Mouse (Mus musculus) kidney, adult 18-20 months (tissue): ENCODE measurements at regions not wholly inside any gene's neighbourhood (a gene's known extent, or its start where the extent isn't known, plus 50 kb on each side); places are given as distances from the start of the nearest gene placed in this dataset.
A peak's percentile ranks its signal among the peaks of the same experiment; 100 is the strongest.

Source experiments
- DNase-seq: peaks from one replicate; pipeline ENCODE4 v3.0.0; 2021

DNA sequence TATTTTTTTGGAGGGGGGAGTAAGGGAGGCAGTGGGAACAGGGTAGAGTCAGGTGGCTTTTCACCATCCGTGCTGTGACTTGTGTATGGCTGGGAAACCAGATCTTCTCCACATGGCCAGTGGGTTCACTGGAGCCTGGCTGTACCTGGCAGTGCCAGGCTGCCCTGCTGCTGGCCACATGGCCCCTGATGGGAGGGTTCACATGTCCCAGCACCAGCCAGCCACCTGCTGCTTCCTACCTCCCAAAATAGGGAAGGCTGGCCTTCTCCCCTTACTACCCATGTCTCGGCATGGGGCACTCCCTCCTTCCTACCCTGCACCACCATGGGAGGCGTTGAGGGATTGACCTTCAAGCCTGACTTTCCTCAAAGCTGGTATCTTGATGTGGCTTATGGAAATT, 82.9 kb upstream of the 1600014C23Rik start:
- no peak for DNase-seq

DNA sequence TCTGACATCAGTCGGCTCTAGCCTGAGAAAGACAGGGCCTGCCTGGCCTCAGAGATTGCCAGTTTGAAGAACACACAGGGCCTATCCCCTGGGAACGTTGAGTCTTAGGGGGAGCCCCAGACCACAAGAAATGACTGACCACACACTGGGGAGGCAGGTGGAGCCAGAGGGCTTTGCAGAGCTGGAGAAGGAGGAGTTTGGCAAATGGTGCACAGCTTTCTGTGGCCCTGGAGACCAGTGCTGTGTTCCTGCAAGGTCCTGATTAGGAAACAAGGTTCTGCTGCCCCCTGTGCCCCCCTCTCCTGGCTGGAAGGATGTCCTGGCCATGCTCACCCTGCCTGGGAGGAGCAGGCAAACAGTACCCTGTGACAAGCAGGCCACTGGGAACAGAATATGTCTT, 82.2 kb upstream of the 1600014C23Rik start:
- no peak for DNase-seq

DNA sequence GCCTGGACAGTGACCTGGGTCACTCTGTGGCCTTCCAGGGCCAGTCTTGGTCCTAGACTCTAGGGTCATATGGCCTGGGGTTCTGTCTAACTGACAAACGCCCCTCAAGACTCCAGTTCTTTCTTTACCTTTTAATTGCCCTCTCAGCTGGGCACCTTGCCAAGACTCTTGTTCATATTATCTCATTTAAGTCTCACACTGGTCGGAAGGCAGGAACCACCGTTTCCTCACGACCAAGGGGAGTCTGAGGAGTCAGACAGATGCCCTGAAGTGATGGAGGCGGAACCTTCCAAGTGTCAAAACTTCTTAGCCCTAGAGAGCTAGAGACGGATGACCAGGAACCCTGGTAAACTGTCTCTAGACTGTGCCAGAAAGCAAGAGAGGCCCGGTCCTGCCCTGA, 81.7 kb upstream of the 1600014C23Rik start:
- DNase-seq, result no peak

DNA sequence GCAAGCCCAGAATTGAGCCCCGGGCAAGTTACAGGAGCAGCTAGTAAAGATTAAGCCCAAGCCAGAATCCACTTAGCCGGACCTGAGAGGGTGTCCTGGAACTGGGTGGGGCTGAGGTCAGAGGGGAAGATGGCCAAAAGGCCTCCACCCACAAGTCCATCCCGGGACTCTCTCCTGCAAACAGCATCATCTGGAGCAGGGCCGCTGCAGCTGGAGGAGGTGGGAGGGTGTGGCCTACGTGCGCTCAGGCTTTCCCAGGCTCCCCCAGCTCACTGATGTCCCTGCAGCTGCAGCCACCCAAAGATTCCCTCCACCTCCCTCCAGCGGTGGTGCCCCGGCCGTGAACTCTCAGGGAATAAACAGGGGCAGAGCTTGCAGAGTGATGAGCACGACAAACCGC, 80.9 kb upstream of the 1600014C23Rik start:
- no peak for DNase-seq

DNA sequence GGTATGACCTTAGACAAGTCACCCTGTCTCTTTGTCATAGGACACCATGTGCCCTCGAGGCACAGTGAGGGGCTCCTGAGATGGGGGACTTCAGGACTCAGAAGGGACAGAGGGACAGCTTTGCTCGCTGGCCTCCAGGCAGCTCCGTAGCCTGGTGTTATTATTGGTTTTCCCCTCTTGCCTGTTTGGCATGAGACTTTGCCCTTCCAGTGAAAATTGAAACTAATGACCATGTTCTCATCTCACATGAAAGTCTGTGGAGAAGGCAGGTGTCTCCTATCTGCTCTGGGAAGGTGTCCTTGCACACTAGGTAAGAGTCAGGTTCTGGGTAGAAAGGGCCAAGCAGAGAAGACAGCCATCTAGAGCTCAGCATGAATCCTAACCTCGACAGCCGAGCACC, 80.3 kb upstream of the 1600014C23Rik start:
- DNase-seq, result no peak

DNA sequence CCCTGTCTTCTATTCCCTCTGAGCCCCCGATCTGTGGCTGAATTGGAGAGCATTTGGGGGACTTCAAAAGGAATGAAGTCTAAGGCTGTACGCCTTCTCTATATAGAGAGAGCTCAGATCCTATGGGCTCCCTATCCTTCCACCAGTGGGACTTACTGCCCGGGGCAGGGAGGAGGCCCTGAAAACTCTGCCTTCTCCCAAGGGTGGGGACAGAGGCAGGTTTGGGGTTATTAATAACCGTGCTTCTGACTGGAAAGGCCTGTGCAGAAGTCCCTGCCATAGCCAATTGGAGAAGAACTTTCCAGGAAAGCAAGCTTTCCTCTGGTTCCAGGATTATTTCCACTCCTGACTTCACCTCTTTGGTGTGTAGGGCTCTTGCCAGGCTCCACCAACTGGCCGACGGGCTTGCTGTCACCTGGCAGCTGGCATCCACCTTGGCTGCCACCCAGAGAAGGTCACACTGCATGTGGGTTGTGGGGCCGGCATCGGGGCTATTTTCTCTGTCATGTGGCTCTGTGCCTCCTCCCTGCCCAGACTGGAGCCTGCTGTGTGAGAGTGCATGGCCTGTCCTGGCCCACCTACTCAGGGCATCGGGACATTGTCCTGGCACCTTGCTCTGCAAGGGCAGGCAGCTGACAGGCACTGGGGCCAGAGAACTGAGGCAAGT, 78.8 kb upstream of the 1600014C23Rik start:
- peak; percentile 80 for DNase-seq

DNA sequence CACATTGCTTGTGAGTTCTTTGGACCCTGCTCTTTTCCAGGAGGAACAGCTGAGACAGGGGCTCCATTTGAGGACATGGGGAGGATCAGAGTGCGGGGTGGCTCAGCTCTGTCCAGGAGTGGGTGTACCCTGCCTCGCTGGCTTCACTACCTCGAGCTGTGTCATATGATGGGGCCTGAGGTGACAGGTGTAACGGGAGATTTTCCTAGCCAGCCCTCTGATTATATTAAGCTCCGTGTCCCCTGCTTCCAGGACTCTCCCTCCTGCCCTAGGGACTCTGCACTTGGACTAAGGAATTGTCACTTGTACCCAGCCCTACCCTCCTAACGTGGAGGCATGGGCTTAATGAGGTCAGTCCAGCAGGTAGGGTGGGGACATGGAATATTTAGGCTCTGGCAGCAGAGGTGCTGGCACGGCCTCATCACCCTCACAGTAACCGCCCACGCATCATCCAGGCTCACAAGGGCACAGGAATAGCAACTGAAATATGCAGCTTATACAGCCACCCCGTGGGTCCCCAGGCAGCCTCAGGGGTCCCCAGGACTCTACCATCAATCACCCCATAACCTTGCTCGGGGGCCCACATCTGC, 78.1 kb upstream of the 1600014C23Rik start:
- no peak for DNase-seq

DNA sequence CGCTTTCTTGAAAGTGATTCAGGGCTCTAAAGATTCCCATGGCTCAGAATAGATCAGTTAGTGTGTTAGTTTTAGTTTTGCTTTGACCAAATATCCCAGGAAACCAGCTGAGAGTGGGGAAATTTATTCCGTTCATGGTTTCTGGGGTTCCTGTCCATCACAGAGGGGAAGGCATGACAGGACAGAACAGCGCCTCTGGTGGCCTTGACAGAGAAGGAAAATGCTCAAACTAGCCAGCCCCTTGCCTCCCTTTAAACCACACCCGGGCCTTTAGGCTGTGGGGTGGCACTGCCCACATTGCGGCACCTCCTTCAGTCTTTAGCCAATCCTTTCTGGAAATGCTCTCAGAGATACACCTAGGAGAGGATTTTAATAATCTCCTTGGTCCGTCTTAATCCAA, 76.1 kb upstream of the 1600014C23Rik start:
- DNase-seq, result no peak

DNA sequence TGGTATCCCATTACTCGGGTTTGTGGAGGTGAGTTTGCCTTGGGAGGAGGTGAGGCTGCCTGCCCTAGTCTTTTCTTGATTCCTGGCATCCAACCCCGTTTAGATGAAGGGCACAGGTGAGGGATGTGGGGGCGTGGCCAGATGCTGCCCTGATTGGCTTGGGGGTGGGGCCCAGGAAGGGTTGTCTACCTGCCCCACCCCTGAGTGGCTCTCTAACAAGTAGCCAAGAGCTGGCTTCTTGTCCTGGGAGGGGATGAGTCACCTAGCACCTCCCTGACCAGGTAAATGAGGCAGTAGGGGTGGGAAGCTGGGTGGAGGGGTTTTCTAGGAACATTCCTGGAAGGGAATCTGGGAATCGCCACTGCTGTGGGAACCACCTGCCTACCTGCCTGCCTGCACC, 74.7 kb upstream of the 1600014C23Rik start:
- no peak for DNase-seq

DNA sequence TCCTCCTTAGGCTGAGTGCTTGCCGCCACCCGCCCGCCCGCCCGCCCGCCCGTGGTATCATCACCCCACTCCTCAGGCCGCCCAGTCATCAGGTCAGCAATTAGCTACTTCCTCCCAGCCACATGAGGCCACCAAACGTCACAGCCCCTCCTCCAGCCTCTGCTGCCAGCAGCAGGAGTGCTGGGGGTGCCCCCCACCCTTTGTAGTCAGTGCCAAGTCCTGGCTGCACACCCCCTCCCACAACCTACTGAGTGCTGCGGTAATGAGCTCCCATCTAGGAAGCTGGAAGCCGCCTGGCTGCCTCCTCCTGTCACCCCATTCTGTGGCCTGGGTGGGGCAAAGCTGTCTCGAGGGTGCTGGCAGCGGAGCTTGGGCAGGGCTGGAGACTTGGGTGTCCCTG, 73.8 kb upstream of the 1600014C23Rik start:
- no peak for DNase-seq

DNA sequence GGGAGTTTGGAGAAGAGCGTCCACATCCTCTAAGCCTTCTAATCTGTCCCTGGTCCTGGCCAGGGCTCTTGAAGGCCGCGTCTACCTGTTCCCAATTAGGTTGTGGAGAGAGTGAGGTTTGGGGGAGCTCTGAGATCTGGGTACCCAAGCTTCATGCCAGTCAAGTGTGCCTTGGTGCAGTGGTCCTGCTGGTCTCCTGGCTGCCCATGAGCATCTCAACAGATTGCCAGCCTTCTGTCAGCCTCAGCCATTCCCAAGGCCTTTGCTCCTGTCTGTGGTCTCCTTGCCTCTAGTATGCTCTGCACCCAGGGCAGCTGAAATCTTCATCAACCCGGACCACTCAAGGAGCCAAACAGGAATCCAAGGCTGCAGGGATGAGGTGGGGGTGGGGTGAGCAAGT, 73.2 kb upstream of the 1600014C23Rik start:
- no peak for DNase-seq

DNA sequence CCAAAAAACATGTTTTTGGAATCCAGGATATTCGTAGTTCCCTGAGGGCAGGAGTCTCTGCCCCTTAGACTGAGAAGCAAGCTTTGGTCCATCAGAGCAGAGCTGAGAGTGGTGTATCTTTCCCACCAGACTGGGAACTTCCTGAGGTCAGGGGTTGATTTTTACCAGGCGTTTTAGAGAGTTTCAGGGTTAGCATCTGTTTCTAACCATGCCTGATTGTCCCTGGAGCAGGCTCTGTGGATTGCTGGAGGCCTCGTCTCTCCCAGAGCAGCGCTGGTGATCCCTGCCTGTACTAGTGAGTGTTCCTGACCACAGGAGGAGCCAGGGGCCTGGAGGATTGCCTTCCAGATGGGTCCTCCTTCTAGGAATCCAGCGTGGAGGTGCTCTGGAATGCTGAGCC, 72.8 kb upstream of the 1600014C23Rik start:
- DNase-seq, result no peak

DNA sequence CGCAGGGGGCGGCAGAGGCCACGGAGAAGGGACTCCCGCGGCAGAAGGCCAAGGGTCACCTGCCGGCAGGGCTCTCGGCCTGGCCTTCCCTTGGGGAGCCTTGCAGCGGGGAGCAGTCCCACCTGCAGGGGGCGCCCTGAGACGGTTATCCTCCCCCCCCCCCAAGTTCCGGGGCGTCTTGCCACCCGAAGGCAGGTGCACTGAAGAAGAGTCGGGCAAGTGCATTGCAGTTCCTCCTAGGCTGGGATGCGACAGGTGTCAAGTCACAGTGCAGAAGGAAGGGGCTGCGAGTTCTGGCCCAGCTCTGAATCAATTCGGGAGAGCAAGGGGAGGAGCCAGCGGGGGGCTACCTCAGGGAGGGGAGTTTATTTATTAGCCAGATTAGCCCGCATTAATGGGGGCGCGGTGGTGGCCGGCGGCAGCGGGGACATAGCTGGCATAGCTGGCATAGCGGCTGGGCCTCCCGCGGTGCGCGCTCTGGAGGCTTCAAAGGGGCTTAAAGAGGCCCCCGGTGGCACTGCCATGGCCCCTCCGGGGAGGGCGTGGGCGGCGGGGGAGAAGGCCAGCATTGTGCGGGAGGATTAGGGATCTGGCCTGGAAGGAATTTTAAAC, 71.9 kb upstream of the 1600014C23Rik start:
- DNase-seq, result peak; percentile 62

DNA sequence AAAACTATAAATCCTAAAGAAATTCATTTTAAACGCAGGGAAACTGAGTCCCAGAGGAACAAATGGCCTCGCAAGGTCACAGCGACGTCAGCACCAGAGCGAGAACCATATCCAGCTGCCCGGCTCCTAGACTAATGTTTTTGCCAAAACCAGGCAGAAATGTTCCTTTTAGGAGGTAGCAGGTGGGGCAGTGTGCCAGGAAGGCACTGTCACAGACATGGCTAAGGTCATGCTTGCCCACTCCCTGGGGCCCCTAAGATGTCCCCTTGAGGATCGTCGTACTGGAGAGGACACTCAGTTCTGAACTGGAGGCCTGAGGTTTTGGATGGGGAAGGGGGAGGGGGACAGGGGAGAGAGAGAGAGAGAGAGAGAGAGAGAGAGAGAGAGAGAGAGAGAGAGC, 69.7 kb upstream of the 1600014C23Rik start:
- no peak for DNase-seq

DNA sequence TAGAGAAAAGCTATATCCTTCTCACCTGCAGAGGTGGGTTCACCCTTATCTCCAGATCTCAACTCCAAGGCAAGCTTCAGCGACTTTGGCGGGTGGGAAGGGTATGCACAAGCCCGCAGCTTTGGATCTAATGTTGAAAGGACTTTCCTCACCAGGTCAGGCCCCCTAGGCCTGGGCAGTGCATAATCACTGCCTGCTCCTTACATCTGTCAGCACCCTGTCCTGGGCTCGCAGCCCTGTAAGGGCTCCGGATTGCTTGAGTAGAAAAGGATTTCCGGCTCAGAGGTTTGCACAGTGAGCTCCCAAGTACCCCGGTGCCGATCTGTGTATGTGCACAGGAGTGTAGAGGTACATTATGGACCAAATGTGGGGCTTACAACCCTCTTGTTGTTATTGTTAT, 68.8 kb upstream of the 1600014C23Rik start:
- DNase-seq, result no peak

DNA sequence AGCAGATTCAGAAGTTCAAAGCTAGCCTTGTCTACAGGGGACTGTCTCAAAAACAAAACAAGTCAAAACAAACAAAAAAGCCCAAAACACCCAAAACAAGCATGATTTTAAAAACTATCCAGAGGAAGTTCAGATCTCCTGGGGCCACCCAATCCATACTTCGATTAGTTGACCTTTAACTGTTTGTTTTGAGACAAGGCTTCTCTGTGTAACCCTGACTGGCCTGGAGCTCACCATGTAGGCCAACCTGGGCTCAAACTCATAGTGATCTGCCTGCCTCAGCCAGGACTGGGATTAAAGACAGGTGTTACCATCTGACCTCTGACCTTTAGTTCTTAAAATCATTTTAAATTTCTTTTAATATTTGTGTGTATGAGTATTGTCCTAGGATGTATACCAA, 66.1 kb upstream of the 1600014C23Rik start:
- no peak for DNase-seq

DNA sequence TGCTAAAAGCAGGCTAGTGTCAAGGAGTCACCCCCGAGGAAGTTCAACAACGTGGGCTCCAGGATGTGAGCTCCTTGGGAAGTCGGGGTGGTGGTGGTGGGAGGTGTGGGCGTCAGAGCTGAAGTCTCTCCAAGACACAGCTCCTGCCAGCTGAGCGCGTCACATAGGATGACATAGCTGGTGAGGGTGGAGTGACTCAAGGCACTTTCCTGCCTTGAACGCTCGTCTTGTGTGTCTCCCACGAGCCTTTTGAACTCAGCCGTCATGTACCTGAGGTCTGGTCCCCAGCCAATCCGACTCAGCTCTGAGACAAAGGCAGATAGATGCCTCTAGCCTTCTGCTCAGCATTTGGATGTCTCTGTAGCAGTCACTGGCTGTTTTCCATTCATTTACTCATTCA, 65.4 kb upstream of the 1600014C23Rik start:
- no peak for DNase-seq

DNA sequence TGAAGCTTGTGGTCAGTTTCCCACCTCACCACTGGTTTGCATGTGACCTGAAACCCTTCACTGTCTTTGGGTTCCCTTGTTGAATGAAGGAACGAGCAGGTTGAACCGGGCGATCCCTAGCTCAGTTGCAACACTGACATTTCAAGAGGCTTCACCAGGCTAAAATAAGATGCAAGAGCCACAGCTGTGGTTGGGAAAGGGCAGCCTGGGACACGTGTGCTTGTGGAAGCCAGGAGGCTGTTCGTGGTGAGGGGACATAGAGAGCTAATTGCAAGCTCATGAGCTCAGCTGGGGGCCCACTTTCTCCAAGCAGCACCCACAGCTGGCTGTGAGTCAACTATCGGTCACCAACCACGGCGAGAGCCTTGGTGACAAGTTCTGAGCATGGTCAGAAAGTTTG, 64.8 kb upstream of the 1600014C23Rik start:
- no peak for DNase-seq

DNA sequence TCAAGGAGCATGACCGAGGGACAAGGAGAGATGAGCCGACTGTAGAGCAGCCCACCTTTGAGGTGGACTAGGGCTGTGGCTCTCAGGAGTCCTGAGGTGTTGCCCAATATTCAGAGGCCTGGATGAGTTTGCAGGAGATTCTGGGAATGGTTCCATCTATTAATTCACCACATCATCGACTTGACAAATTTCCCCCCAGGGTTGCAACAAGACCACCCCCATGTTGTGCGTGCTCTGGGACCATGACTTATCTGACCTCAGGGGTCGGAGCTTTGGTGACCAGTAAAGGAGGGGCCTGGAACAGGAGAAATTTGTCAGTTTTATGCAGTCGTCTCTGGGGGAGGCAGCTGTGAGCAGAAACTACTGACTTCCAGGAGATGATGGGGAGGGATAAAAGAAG, 63.5 kb upstream of the 1600014C23Rik start:
- DNase-seq, result no peak

DNA sequence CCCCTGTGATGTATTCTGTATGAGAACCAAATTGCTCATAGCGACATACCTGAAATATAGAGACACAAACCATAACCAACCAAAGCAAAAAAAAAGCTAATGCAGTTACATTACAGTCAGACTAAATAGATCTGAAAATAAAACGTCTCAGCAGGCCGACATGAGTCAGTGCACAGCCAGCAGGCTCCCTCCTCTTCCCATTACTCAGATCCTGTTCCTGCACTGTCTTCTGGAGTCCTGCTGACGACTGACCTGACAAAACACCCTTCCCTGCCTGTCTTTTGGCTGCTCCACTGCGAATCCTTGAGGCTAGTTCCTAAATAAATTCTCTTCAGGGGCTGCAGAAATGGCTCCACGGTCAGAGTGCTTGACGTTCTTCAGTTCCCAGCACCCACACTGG, 61.3 kb upstream of the 1600014C23Rik start:
- no peak for DNase-seq

DNA sequence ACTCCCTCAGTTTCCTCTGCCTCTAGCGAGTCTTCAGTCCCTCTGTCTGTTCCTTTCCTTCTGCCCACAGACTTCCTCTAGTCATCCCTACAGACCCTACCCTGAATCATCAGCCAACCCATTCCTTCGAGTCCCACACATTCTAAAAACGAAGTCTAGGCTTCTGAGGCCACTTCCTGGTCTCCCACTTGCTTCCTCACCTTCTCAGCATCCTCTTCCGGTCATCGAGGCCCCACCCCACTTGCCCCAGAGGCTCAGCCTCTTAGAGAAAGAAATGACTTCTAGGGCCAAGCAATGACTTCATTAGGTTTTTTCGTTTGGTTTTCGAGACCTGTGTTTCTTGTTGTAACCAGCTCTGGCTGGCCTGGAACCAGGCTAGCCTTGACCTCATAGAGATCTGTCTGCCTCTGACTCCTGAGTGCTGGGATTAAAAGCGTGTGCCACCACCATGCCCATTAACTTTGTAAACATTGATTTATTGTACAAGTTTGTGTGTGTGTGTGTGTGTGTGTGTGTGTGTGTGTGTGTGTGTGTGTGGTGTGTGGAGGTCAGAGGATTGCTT, 57.4 kb upstream of the 1600014C23Rik start:
- DNase-seq, result no peak

DNA sequence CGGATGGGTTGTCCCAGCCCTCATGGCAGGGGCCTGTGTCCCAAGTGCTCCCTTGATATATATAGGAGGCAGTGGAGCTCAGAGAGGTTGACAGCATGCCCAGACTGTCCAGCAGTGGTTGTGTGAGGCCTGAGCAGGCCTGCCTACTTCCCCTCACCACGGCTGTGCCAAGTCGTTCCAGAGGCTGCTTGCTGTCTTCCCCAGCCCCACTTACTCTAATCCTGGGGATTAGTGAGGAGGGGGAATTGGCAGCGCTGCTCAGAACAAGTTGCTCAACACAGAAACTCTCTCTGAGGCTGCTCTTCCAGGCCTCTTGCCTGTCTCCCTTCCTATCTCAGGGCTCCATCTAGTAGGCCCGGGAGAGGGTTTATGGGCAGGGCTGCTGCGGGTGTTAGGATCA, 56.1 kb upstream of the 1600014C23Rik start:
- DNase-seq, result no peak

DNA sequence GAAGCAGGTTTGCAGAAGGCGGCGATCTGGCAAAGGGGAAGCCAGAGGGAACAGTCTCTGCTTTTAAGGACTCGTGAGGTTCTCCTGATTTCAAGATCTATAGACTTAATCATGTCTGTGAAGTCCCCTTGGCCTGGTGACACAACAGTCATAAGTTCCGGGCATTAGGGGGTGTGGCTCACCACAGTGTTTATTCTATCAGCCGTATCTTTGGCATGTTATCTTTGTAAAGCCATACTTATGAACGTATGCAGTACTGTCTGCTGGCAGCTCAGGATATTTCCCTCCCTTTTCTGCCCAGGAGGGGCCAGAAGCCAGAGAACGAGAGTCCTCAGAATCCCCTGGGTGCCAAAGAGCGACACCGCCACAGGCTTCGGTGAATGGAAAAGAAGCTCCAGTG, 51.3 kb upstream of the 1600014C23Rik start:
- no peak for DNase-seq

DNA sequence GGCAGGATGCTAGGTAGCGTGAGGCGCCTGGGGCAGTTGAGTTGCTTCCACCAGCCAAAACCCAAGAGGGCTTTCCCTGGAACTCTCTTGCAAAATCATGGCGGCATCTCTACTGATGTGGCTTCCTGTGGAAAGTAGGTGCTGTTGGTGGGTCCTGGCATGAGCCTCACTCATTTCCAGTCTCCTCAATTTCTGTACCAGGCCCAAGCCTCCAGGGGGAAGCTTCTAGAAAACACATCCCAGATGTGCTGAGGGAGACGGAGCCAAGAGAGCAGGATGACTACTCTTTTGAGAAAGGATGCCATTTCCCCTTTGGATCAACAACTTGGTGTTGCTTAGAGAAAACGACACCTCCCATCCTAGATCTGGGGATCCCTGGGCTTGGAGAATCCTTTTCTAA, 50.9 kb upstream of the 1600014C23Rik start:
- no peak for DNase-seq
